Mouse (Mus musculus) midbrain, embryonic 11.5 days (tissue): Measurements from ENCODE around the gene Sema3c. TPM values are rescaled to one million over a fixed set of nuclear protein-coding genes. Genes with fewer than 3 reads are reported as not detected.
"Not testable (repeated sequence)": the region's sequence is repeated elsewhere in the genome, so short reads cannot be mapped to it uniquely, and the experiment has no call there.

Experiments used
- ATAC-seq: fragments of 200-750 bp; cut with Nextera tagmentation; 2 replicates; pipeline ENCODE4 v1.8.0; 2017; ENCODE audit warnings: moderate TSS enrichment, moderate library complexity; ENCODE audit not compliant: low FRiP score
- DNase-seq: peaks from one replicate; pipeline ENCODE4 v3.0.0; 2015; ENCODE audit warnings: low spot score; ENCODE audit errors: missing footprints
- H3K27ac ChIP-seq: fragments of 300-500 bp; sonication (generic); 2 replicates; pipeline ENCODE4 v1.5.1; 2014; ENCODE audit warnings: low read depth, low read length
- H3K27me3 ChIP-seq: fragments of 300-500 bp; sonication (generic); 2 replicates; pipeline ENCODE4 v1.6.1; 2014; ENCODE audit warnings: mild to moderate bottlenecking, low read length, moderate library complexity, mixed read lengths; ENCODE audit not compliant: control insufficient read depth, insufficient read depth
- H3K36me3 ChIP-seq: fragments of 300-500 bp; sonication (generic); 2 replicates; pipeline ENCODE4 v1.6.1; 2014; ENCODE audit warnings: mild to moderate bottlenecking, low read length, moderate library complexity, mixed read lengths; ENCODE audit not compliant: control insufficient read depth, insufficient read depth
- H3K4me1 ChIP-seq: fragments of 300-500 bp; sonication (generic); 2 replicates; pipeline ENCODE4 v1.6.1; 2014; ENCODE audit warnings: low read length; ENCODE audit not compliant: control insufficient read depth, insufficient read depth
- H3K4me2 ChIP-seq: fragments of 300-500 bp; sonication (generic); 2 replicates; pipeline ENCODE4 v1.6.1; 2014; ENCODE audit warnings: mild to moderate bottlenecking, moderate library complexity
- H3K4me3 ChIP-seq: fragments of 300-500 bp; sonication (generic); 2 replicates; pipeline ENCODE4 v1.5.1; 2014; ENCODE audit warnings: low read depth, low read length
- H3K9ac ChIP-seq: fragments of 300-500 bp; sonication (generic); 2 replicates; pipeline ENCODE4 v1.6.1; 2014; ENCODE audit warnings: low read length
- H3K9me3 ChIP-seq: fragments of 300-500 bp; sonication (generic); 2 replicates; pipeline ENCODE4 v1.6.1; 2016; ENCODE audit warnings: low read length; ENCODE audit not compliant: control insufficient read depth
- WGBS: fragments of 180-500 bp; shearing (Covaris S2); extraction: QIAGEN DNeasy Blood & Tissue Kit; methylation state at CpG from one replicate; pipeline ENCODE4 v1.1.7; 2014; 5-methylcytosine and 5-hydroxymethylcytosine counted together
- polyA plus RNA-seq: library from polyadenylated mRNA; unstranded; fragments of >200 nt; fragmentation: Nextera tagmentation; extraction: Ambion mirVana; gene quantifications from 2 replicates; pipeline ENCODE4 v1.2.1, GENCODE M21; 2014

Sema3c gene
- 18.8 and 20.5 TPM in 2 replicates for polyA plus RNA-seq

DNA sequence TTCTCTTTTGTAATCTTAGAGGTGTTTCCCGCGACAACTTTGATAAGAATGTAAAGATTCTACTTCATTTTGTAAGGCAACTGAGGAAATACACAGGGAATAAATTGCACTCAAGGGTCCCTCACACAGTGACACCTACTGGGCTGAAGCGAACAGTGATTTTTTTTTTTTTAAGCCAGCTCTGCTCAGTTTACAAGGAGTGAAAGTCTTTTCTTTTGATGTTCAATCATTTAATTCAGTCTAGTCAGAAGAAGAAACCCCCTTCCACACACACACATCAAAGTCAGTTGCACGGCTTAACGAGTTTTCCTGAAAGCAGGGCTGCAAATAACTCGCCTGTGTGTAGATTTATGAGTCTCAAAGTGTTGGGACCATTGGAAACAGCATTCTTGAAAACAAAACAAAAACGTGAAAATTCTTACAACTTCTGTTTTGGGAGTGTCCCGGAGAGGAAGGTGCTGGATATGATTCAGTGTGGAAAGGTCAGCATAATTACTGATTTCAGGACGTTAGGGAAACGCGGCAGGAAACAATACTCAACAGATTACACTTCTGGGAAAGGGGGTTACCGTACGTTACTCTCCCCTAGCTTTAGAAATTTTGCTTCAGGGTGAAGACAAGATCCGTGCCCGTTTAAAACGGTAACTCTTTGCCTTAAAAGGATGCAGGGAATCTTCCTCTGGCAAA, at the start of gene Sema3c:
Sema3c (plus strand) TSS at position 588 of the 687 bp plus-strand sequence.
- H3K9ac ChIP-seq: peak within 1 kb of the TSS; percentile 62
- no peaks in the 10 kb centered on the region for H3K27me3 ChIP-seq

DNA sequence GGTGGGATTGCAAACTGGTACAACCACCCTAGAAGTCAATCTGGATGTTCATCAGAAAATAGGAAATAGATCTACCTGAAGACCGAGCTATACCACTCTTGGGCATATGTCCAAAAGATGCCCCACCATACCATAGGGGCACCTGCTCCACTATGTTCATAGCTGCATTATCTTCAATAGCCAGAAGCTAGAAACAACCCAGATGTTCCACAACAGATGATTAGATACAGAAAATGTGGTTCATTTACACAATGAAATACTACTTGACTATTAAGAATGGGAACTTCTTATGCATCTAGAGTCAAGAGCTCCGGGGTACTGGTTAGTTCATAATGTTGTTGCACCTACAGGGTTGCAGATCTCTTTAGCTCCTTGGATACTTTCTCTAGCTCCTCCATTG, 42.9 kb upstream of the Sema3c start:
- H3K9ac ChIP-seq, H3K27me3 ChIP-seq, H3K4me2 ChIP-seq, H3K9me3 ChIP-seq, H3K27ac ChIP-seq, H3K36me3 ChIP-seq, ATAC-seq, DNase-seq, H3K4me1 ChIP-seq, H3K4me3 ChIP-seq: not testable (repeated sequence)
- 93% methylated on average over 2 of the region's 2 CpGs for WGBS

More for the DNA sequence above, at the start of gene Sema3c:
- H3K4me2 ChIP-seq: peak within 1 kb of the TSS; percentile 77
- 1% methylated on average over 16 of the region's 16 CpGs for WGBS
- DNase-seq (peak; percentile 95), ATAC-seq (peak; percentile 15)
- no peaks in the 10 kb centered on the region for H3K36me3 ChIP-seq
- peak within 1 kb of the TSS; percentile 47 for H3K4me3 ChIP-seq
- no peaks in the 10 kb centered on the region for H3K9me3 ChIP-seq
- H3K4me1 ChIP-seq: 0 out of 2 replicates have a peak, but pooled peaks cover 2% of the 10 kb centered on the region
- no peak within 1 kb of the TSS; the same call in 1 of the 2 replicates for H3K27ac ChIP-seq

GRCm38 (mm10) chr5:17543141-17543540, 30.9 kb upstream of the Sema3c start:
- Histone ChIP-seq H3K4me1 (no peaks in the 10 kb centered on the region), H3K4me3 (no peak overlapping the region), H3K36me3 (no peaks in the 10 kb centered on the region), H3K27me3 (no peaks in the 10 kb centered on the region), H3K27ac (no peak overlapping the region), H3K9me3 (no peaks in the 10 kb centered on the region), H3K4me2 (no peak overlapping the region), H3K9ac (no peak overlapping the region)
- DNase-seq: no peak
- 78% methylated on average over 4 of the region's 4 CpGs for WGBS
- ATAC-seq: no peak

DNA sequence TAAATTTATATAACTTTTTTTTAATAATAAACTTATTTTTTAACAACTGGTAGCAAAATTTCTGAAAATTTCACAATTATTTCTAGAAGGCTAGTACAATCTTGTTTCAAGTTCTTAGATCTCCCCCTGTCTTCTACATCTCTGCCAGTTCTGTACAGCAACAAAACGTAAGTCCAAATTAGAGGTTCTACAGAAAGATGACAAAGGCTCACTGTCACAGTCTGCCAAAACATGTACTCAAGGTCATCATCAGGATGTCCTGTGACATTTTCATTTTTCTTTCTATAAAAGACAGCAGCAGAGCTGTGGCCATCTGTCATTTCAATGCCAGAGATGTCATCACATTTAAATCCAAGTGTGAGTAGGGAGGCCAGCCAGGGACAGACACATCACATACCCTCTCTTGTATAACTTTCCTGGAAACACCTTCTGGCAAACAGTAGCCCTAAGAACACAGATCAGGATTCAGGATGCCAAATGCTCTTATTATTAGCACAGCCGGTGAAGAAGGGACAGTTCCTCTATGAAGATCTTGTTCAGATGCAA, 29.1 kb upstream of the Sema3c start:
- Histone ChIP-seq H3K4me1 (no peaks in the 10 kb centered on the region), H3K27ac (no peak overlapping the region), H3K4me3 (no peak overlapping the region), H3K9me3 (no peaks in the 10 kb centered on the region), H3K36me3 (no peaks in the 10 kb centered on the region), H3K9ac (no peak overlapping the region), H3K27me3 (no peaks in the 10 kb centered on the region), H3K4me2 (no peak overlapping the region)
- 85% methylated on average over 2 of the region's 2 CpGs for WGBS
- DNase-seq (no peak), ATAC-seq (no peak)

DNA sequence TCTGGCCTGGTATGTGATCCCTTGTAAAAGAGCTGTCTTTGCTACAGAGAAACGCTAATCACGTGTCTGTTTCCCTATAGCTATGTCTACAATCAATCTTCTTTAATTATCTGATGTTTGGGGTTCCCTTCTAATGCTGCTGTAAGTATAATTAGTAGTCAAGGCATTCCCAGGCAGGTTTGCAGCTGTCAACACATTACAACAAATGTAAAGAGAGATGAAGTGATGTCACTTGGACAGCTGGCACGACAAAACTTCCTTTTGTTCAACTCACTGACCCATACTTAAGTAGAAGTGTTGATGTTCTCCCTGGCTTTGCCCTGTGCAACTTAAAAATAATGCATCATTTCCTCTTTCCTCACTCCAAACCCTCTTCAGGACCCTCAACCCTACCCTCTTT, 22.4 kb upstream of the Sema3c start:
- ATAC-seq (no peak), DNase-seq (no peak)
- no peak overlapping the region for H3K4me2 ChIP-seq
- no peaks in the 10 kb centered on the region for H3K27me3 ChIP-seq
- no peak overlapping the region for H3K4me3 ChIP-seq
- H3K4me1 ChIP-seq: no peaks in the 10 kb centered on the region
- no peaks in the 10 kb centered on the region for H3K36me3 ChIP-seq
- H3K9ac ChIP-seq: no peak overlapping the region
- H3K27ac ChIP-seq: no peak overlapping the region
- no peaks in the 10 kb centered on the region for H3K9me3 ChIP-seq
- WGBS: 71% methylated on average over 3 of the region's 3 CpGs

DNA sequence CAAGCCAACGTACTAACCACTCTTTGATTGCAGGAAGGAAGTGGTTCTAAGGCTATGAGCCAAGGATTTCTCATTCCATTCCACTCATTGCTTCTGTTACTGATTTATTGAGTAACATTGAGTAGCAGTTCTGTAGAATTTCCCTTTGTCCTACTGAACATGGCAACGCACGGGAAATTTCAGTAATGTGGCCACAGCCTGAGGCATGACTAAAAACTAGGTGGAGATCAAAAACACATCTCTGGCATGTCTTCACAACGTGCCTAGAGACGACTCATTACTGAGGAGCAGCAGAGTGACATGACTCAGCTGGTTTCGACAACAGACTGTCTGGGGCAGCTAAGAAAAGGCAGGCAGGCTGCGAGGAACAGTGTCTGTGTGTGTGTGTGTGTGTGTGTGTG, 18.0 kb upstream of the Sema3c start:
- Histone ChIP-seq H3K27ac (no peak overlapping the region), H3K4me3 (no peak overlapping the region), H3K9me3 (no peaks in the 10 kb centered on the region), H3K27me3 (no peaks in the 10 kb centered on the region), H3K4me2 (no peak overlapping the region), H3K36me3 (no peaks in the 10 kb centered on the region), H3K4me1 (no peaks in the 10 kb centered on the region), H3K9ac (no peak overlapping the region)
- no peak for ATAC-seq
- WGBS: 69% methylated on average over 7 of the region's 7 CpGs
- DNase-seq: no peak

GRCm38 (mm10) chr5:17556715-17557265, 17.3 kb upstream of the Sema3c start:
- H3K4me1 ChIP-seq: no peaks in the 10 kb centered on the region
- H3K9ac ChIP-seq: no peak overlapping the region
- no peak overlapping the region for H3K27ac ChIP-seq
- H3K36me3 ChIP-seq: no peaks in the 10 kb centered on the region
- ATAC-seq (no peak), DNase-seq (no peak)
- 85% methylated on average over 3 of the region's 3 CpGs for WGBS
- H3K9me3 ChIP-seq: no peaks in the 10 kb centered on the region
- H3K4me2 ChIP-seq: no peak overlapping the region
- no peaks in the 10 kb centered on the region for H3K27me3 ChIP-seq
- H3K4me3 ChIP-seq: no peak overlapping the region

DNA sequence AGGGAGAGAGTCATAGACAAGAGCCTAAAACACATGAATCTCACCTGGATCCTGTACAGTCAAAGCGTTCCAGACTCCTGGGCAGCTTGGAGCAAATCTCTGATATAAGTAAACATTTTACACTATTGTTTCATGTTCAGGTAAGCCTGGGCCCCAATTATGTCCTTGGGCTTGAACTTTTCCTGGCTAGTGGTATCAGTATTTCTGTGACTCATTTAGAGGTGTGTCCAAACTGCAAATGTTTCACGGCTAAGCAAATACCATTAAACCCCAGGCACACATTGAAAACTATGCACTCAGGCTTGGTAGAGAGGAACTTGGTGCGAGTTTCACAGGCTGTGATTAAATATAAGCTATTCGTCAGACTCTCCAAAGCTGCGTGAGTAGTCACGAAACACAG, 2.5 kb upstream of the Sema3c start:
- 88% methylated on average over 6 of the region's 6 CpGs for WGBS
- Histone ChIP-seq H3K4me1 (0 out of 2 replicates have a peak, but pooled peaks cover 2% of the 10 kb centered on the region), H3K27ac (no peak overlapping the region), H3K27me3 (no peaks in the 10 kb centered on the region), H3K9me3 (no peaks in the 10 kb centered on the region), H3K9ac (no peak overlapping the region), H3K4me3 (no peak overlapping the region), H3K4me2 (no peak overlapping the region), H3K36me3 (no peaks in the 10 kb centered on the region)
- no peak for DNase-seq
- ATAC-seq: no peak
